Mouse (Mus musculus) intestine, embryonic 15.5 days (tissue): ENCODE measurements at regions not wholly inside any gene's neighbourhood (a gene's known extent, or its start where the extent isn't known, plus 50 kb on each side); places are given as distances from the start of the nearest gene placed in this dataset.

Experiments
- ATAC-seq: fragments of 200-750 bp; cut with Nextera tagmentation; 2 replicates; pipeline ENCODE4 v1.8.0; 2017; ENCODE audit warnings: moderate TSS enrichment, moderate library complexity
- H3K27ac ChIP-seq: fragments of 300-500 bp; sonication (generic); 2 replicates; pipeline ENCODE4 v1.5.1; 2015; ENCODE audit warnings: mild to moderate bottlenecking, inconsistent platforms
- H3K27me3 ChIP-seq: fragments of 300-500 bp; sonication (generic); replicated peaks from 2 replicates; pipeline ENCODE4 v1.6.1; 2015; ENCODE audit warnings: inconsistent platforms
- H3K36me3 ChIP-seq: fragments of 300-500 bp; sonication (generic); 2 replicates; pipeline ENCODE4 v1.6.1; 2015; ENCODE audit warnings: inconsistent platforms
- H3K4me1 ChIP-seq: fragments of 300-500 bp; sonication (generic); replicated peaks from 2 replicates; pipeline ENCODE4 v1.6.1; 2015; ENCODE audit warnings: inconsistent platforms
- H3K4me2 ChIP-seq: fragments of 300-500 bp; sonication (generic); replicated peaks from 2 replicates; pipeline ENCODE4 v1.6.1; 2015; ENCODE audit warnings: mild to moderate bottlenecking, inconsistent platforms
- H3K4me3 ChIP-seq: fragments of 300-500 bp; sonication (generic); replicated peaks from 2 replicates; pipeline ENCODE4 v1.5.1; 2015; ENCODE audit warnings: inconsistent platforms
- H3K9ac ChIP-seq: fragments of 300-500 bp; sonication (generic); 2 replicates; pipeline ENCODE4 v1.6.1; 2015; ENCODE audit warnings: inconsistent platforms
- H3K9me3 ChIP-seq: fragments of 300-500 bp; sonication (generic); 2 replicates; pipeline ENCODE4 v1.6.1; 2016; ENCODE audit warnings: inconsistent platforms
- WGBS: fragments of 180-500 bp; shearing (Covaris S2); methylation state at CpG from one replicate; pipeline ENCODE4 v1.1.7; 2015; 5-methylcytosine and 5-hydroxymethylcytosine counted together

DNA sequence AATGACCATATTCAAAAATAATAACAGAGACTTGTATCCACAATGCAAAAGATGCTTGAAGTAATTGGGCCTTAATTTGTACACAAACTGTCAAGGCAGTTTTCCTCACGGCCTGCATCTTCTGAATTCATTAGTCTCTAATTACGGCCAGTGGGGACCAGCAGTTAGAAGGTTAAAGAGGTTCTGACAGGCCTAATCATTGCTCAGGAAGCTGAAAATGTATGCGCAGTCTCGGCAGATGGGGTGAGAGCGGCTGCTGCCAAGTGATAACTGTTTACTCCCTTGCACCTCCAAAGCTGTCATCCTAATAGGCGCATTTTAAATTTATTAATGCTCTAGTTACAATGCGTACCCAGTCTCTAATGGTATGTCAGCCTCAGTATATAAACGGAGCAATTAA, 163.5 kb upstream of the Prox1 start:
- ATAC-seq, result no peak
- 52% methylated on average over 8 of the region's 8 CpGs for WGBS
- Histone ChIP-seq H3K27me3 (no peaks in the 10 kb centered on the region), H3K9me3 (no peaks in the 10 kb centered on the region), H3K4me3 (no peak overlapping the region), H3K27ac (no peak overlapping the region), H3K36me3 (no peaks in the 10 kb centered on the region), H3K4me2 (no peak overlapping the region), H3K9ac (no peak overlapping the region), H3K4me1 (no peaks in the 10 kb centered on the region)

GRCm38 (mm10) chr1:190332001-190332400, 161.5 kb upstream of the Prox1 start:
- H3K27me3 ChIP-seq, result no peaks in the 10 kb centered on the region
- H3K4me2 ChIP-seq, result no peak overlapping the region
- H3K36me3 ChIP-seq, result no peaks in the 10 kb centered on the region
- no peaks in the 10 kb centered on the region for H3K9me3 ChIP-seq
- no peaks in the 10 kb centered on the region for H3K4me1 ChIP-seq
- H3K4me3 ChIP-seq, result no peak overlapping the region
- ATAC-seq, result no peak
- no peak overlapping the region for H3K27ac ChIP-seq
- 65% methylated on average over 3 of the region's 3 CpGs for whole genome bisulfite sequencing
- no peak overlapping the region for H3K9ac ChIP-seq

GRCm38 (mm10) chr1:190324562-190324961, 154.0 kb upstream of the Prox1 start:
- no peaks in the 10 kb centered on the region for H3K27me3 ChIP-seq
- H3K27ac ChIP-seq, result no peak overlapping the region
- no peak overlapping the region for H3K9ac ChIP-seq
- no peak overlapping the region for H3K4me2 ChIP-seq
- H3K4me3 ChIP-seq, result no peak overlapping the region
- H3K9me3 ChIP-seq, result no peaks in the 10 kb centered on the region
- H3K4me1 ChIP-seq, result no peaks in the 10 kb centered on the region
- WGBS, result 76% methylated on average over 6 of the region's 6 CpGs
- H3K36me3 ChIP-seq, result no peaks in the 10 kb centered on the region
- peak; percentile 51; the same call in 1 of the 2 replicates for ATAC-seq

DNA sequence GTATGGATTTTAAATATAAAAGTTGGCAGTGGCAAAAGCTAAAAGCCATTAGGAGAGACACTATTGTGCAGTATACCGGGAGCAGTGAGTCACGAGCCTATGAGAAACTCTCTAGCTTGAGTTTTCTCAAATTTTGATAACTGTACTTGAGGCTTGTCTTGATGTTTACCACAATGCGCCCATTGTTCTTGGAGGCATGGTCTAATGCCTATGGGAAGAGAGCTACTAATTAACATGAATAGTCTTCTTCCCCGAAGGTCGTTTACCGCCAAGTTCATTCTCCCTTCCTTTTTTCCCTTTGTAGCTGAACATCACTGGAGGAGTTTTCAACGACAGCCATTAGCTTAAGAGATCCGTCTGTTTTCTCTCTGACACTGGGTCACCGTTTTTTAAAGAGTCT, 153.2 kb upstream of the Prox1 start:
- no peaks in the 10 kb centered on the region for H3K36me3 ChIP-seq
- H3K27me3 ChIP-seq, result no peaks in the 10 kb centered on the region
- WGBS, result 68% methylated on average over 9 of the region's 9 CpGs
- no peak for ATAC-seq
- no peak overlapping the region for H3K4me2 ChIP-seq
- no peak overlapping the region for H3K9ac ChIP-seq
- H3K27ac ChIP-seq, result no peak overlapping the region
- no peaks in the 10 kb centered on the region for H3K4me1 ChIP-seq
- no peaks in the 10 kb centered on the region for H3K9me3 ChIP-seq
- H3K4me3 ChIP-seq, result no peak overlapping the region

DNA sequence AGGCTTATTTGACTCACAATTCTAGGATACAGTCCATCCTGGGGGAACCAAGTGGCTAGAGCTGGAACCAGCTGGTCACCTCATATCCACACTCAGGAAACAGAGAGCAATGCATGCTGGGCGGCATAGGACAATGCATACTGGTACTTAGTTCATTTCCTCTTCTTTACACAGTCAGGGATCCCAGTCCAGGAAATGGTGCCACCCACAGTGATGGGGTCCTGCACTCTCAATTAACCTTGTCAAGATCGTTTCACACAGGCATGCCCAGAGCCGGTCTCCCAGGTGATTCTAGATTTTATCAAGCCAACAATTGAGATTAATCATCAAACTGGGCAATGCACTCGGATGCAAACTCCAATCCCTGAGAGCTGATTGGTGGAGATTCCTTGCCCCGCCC, 145.7 kb upstream of the Prox1 start:
- Histone ChIP-seq H3K36me3 (no peaks in the 10 kb centered on the region), H3K4me2 (no peak overlapping the region), H3K9ac (no peak overlapping the region), H3K27ac (no peak overlapping the region), H3K27me3 (no peaks in the 10 kb centered on the region), H3K9me3 (no peaks in the 10 kb centered on the region), H3K4me3 (no peak overlapping the region), H3K4me1 (no peaks in the 10 kb centered on the region)
- ATAC-seq, result no peak
- WGBS, result 74% methylated on average over 5 of the region's 5 CpGs

DNA sequence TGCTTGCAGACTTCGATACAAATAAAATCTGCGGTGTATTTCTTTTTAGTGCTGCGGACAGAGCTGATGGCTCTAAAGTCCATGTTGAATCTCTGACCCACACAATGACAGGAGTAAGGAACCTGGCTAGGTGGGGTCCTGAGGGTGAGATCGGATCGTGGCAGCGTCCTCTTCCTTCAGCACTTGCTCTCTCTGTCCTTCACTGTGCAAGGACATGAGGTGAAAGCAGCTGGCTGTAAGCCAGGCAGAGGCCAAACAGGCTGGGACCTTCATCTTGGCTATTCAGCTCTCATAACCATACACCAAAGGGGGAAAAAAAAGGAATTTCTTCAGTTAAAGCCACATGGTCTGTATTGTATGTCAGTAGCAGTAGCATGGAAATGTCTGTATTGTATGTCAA, 139.3 kb upstream of the Prox1 start:
- Histone ChIP-seq H3K27me3 (no peaks in the 10 kb centered on the region), H3K9me3 (no peaks in the 10 kb centered on the region), H3K27ac (no peak overlapping the region), H3K9ac (no peak overlapping the region), H3K4me2 (no peak overlapping the region), H3K4me1 (no peaks in the 10 kb centered on the region), H3K4me3 (no peak overlapping the region), H3K36me3 (no peaks in the 10 kb centered on the region)
- WGBS, result 81% methylated on average over 6 of the region's 6 CpGs
- no peak for ATAC-seq

DNA sequence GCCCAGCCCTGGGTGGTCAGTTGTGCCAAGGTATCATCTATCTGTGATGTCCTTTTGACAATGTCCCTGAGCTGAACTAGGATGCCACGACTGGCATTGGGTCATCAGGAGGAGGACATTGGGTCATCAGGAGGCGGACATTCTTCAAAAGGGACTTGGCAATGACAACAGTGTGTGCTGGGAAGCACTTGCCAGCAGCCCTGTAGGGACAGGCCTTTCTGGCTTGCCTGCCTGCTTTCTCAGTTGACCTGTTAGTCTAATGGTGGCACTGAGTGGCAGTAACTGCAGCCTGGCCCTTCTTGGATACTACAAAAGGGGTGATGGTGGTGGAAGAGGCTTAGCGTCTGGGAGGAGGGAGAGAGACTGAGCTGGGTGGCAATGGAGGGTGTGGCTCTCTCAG, 137.2 kb upstream of the Prox1 start:
- Histone ChIP-seq H3K4me3 (no peak overlapping the region), H3K27me3 (no peaks in the 10 kb centered on the region), H3K9me3 (no peaks in the 10 kb centered on the region), H3K36me3 (no peaks in the 10 kb centered on the region), H3K27ac (no peak overlapping the region), H3K9ac (no peak overlapping the region), H3K4me2 (no peak overlapping the region), H3K4me1 (no peaks in the 10 kb centered on the region)
- no peak for ATAC-seq
- WGBS, result 91% methylated on average over 3 of the region's 3 CpGs

DNA sequence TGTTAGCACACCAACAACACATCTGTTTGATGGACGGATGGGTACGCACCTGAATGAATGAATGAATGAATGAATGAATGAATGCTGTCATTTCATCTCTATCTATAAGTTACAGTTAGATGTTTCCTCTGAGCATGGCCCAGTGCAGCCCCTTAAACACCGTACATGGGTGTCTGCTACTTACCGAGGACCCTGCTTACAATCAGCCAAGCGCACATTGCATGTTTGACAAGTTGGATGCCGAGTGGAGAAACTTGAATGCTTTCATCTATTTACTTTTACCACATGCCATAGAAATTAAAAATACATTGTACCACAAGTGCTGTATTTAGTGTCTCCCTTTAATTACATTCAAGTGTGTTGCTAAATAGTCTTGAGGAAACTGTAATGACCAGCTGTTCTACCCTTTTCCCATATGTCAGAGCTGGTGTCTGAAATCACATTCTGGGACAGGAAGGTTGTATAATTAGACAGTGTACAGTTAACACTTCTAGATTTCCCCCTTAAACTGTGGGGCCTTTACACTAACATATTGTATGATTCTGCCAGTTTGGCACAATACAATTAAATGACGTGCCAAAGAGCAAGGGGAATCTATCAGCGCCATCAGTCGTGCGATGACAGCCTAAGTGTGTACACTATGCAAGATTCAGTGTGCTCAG, 127.3 kb upstream of the Prox1 start:
- WGBS, result 81% methylated on average over 10 of the region's 10 CpGs

DNA sequence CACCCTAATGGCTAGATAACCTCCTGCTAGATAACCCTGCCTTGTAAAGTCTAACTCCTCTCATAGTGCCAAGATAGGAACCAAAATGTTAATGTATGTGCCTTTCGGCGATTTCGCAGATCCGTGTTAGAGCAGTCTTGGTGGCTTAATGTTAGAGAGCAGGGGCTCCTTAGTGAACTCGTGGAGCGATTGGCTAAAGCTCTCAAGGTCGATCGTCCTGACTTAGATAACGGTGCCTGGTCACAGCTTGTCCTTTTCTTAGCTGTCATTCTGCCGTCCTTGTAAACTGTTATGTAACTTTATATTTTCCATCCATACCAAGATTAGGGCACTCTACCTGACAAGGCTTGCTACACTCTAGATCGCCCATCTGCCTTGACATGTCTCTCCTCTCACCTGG, 119.5 kb upstream of the Prox1 start:
- Histone ChIP-seq H3K4me3 (no peak overlapping the region), H3K9ac (no peak overlapping the region), H3K9me3 (no peaks in the 10 kb centered on the region), H3K27me3 (no peaks in the 10 kb centered on the region), H3K36me3 (no peaks in the 10 kb centered on the region), H3K27ac (no peak overlapping the region), H3K4me1 (no peaks in the 10 kb centered on the region), H3K4me2 (no peak overlapping the region)
- ATAC-seq, result no peak
- WGBS, result 80% methylated on average over 11 of the region's 11 CpGs

More for the DNA sequence above, 127.3 kb upstream of the Prox1 start:
- H3K4me1 ChIP-seq, result no peaks in the 10 kb centered on the region
- H3K27ac ChIP-seq, result no peak overlapping the region
- H3K36me3 ChIP-seq, result no peaks in the 10 kb centered on the region
- ATAC-seq, result no peak
- no peaks in the 10 kb centered on the region for H3K9me3 ChIP-seq
- no peak overlapping the region for H3K4me3 ChIP-seq
- H3K4me2 ChIP-seq, result no peak overlapping the region
- H3K27me3 ChIP-seq, result no peaks in the 10 kb centered on the region
- no peak overlapping the region for H3K9ac ChIP-seq

- Histone ChIP-seq H3K36me3 (no peaks in the 10 kb centered on the region), H3K4me1 (no peaks in the 10 kb centered on the region), H3K9me3 (no peaks in the 10 kb centered on the region), H3K4me2 (no peak overlapping the region), H3K9ac (no peak overlapping the region), H3K27ac (no peak overlapping the region), H3K4me3 (no peak overlapping the region), H3K27me3 (no peaks in the 10 kb centered on the region)
- no peak for ATAC-seq
- whole genome bisulfite sequencing, result 61% methylated on average over 17 of the region's 17 CpGs
These were observed 116.1 kb upstream of the Prox1 start for GRCm38 (mm10) chr1:190286481-190287145.

GRCm38 (mm10) chr1:190285636-190286035, 115.1 kb upstream of the Prox1 start:
- Histone ChIP-seq H3K4me3 (no peak overlapping the region), H3K4me1 (no peaks in the 10 kb centered on the region), H3K9me3 (no peaks in the 10 kb centered on the region), H3K36me3 (no peaks in the 10 kb centered on the region), H3K9ac (no peak overlapping the region), H3K4me2 (no peak overlapping the region), H3K27ac (no peak overlapping the region), H3K27me3 (no peaks in the 10 kb centered on the region)
- ATAC-seq, result no peak
- WGBS, result 85% methylated on average over 8 of the region's 8 CpGs

- Histone ChIP-seq H3K9me3 (no peaks in the 10 kb centered on the region), H3K4me2 (no peak overlapping the region), H3K4me1 (no peaks in the 10 kb centered on the region), H3K4me3 (no peak overlapping the region), H3K36me3 (no peaks in the 10 kb centered on the region), H3K27me3 (no peaks in the 10 kb centered on the region), H3K9ac (no peak overlapping the region), H3K27ac (no peak overlapping the region)
- 80% methylated on average over 8 of the region's 8 CpGs for WGBS
- ATAC-seq, result no peak
These were observed 114.5 kb upstream of the Prox1 start for GRCm38 (mm10) chr1:190285049-190285448.

- H3K4me3 ChIP-seq, result no peak overlapping the region
- no peak overlapping the region for H3K9ac ChIP-seq
- ATAC-seq, result no peak
- H3K4me2 ChIP-seq, result no peak overlapping the region
- no peaks in the 10 kb centered on the region for H3K36me3 ChIP-seq
- H3K4me1 ChIP-seq, result no peaks in the 10 kb centered on the region
- H3K9me3 ChIP-seq, result no peaks in the 10 kb centered on the region
- H3K27me3 ChIP-seq, result no peaks in the 10 kb centered on the region
- WGBS, result 57% methylated on average over 9 of the region's 9 CpGs
- H3K27ac ChIP-seq, result no peak overlapping the region
These were observed 113.6 kb upstream of the Prox1 start for GRCm38 (mm10) chr1:190284138-190284537.
